Mouse (Mus musculus) intestine, embryonic 14.5 days (tissue): Measurements from ENCODE around the gene Gpr85. TPM values are rescaled to one million over a fixed set of nuclear protein-coding genes. Genes with fewer than 3 reads are reported as not detected.

ENCODE experiments used
- ATAC-seq: fragments of 200-750 bp; cut with Nextera tagmentation; replicated peaks from 2 replicates; pipeline ENCODE4 v1.8.0; 2017; ENCODE audit warnings: low read depth, moderate number of reproducible peaks, moderate TSS enrichment, moderate library complexity; ENCODE audit not compliant: low FRiP score, low TSS enrichment
- DNase-seq: peaks from one replicate; pipeline ENCODE4 v3.0.0-alpha.2; 2018; ENCODE audit warnings: low spot score
- H3K27ac ChIP-seq: fragments of 300-500 bp; sonication (generic); 2 replicates; pipeline ENCODE4 v1.5.1; 2014; ENCODE audit warnings: low read depth, mild to moderate bottlenecking, control low read depth
- H3K27me3 ChIP-seq: fragments of 300-500 bp; sonication (generic); replicated peaks from 2 replicates; pipeline ENCODE4 v1.6.1; 2014; ENCODE audit warnings: low read length, control low read depth; ENCODE audit not compliant: control insufficient read depth, insufficient read depth
- H3K36me3 ChIP-seq: fragments of 300-500 bp; sonication (generic); 2 replicates; pipeline ENCODE4 v1.6.1; 2014; ENCODE audit warnings: low read length, control low read depth; ENCODE audit not compliant: control insufficient read depth, insufficient read depth
- H3K4me1 ChIP-seq: fragments of 300-500 bp; sonication (generic); replicated peaks from 2 replicates; pipeline ENCODE4 v1.6.1; 2014; ENCODE audit warnings: low read length, control low read depth, mixed read lengths; ENCODE audit not compliant: control insufficient read depth, insufficient read depth
- H3K4me2 ChIP-seq: fragments of 300-500 bp; sonication (generic); 2 replicates; pipeline ENCODE4 v1.6.1; 2014; ENCODE audit warnings: low read length
- H3K4me3 ChIP-seq: fragments of 300-500 bp; sonication (generic); 2 replicates; pipeline ENCODE4 v1.5.1; 2014; ENCODE audit warnings: low read depth, low read length, control low read depth, mixed read lengths
- H3K9ac ChIP-seq: fragments of 300-500 bp; sonication (generic); 2 replicates; pipeline ENCODE4 v1.6.1; 2014; ENCODE audit warnings: mild to moderate bottlenecking, low read length
- H3K9me3 ChIP-seq: fragments of 300-500 bp; sonication (generic); 2 replicates; pipeline ENCODE4 v1.6.1; 2016; ENCODE audit warnings: low read length, control low read depth; ENCODE audit not compliant: control insufficient read depth
- WGBS: fragments of 180-500 bp; shearing (Covaris S2); extraction: QIAGEN DNeasy Blood & Tissue Kit; methylation state at CpG from one replicate; pipeline ENCODE4 v1.1.7; 2014; 5-methylcytosine and 5-hydroxymethylcytosine counted together
- polyA plus RNA-seq: library from polyadenylated mRNA; unstranded; fragments of >200 nt; fragmentation: Nextera tagmentation; extraction: Ambion mirVana; gene quantifications from 2 replicates; pipeline ENCODE4 v1.2.1, GENCODE M21; 2014

Gene Gpr85
- 6.6 and 7.3 TPM in 2 replicates for polyA plus RNA-seq

DNA sequence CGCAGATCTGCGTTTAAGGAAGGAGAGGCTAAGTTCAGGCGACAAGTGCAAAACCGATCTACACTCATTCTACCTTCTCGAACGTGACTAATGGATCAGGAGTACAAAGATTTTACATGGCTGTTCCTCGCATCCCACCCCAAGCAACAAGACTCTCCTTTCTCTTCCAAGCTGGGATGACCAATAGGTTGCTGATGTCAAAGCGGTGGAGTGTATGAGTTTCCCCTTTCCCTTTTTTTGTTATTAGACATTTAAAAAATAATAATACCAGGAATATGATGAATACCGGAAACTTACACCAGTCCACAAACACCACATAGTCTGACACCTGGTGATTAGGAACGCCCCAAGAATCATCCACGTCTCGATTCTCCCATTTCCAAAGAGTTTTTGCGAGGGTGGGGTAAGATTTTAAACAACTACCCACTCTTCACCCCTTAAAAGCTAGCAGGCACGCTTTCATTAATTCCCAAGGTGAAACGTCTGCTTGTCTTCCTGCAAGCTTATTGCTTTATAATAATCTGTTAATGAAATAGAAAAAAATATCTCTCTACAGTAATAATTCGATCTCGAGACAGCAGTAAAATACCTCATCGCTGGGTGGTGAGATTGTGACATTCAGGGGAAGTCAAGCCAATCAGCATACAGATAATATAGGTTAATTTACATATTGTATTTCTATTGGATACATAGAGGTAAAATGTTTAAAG, at the start of gene Gpr85:
Gpr85 (minus strand) TSS at position 598 of the 710 bp plus-strand sequence.
- ATAC-seq: no peak; the same call in 1 of the 2 replicates
- Histone ChIP-seq H3K36me3 (no peaks in the 10 kb centered on the region), H3K27ac (peak within 1 kb of the TSS; percentile 86)

DNA sequence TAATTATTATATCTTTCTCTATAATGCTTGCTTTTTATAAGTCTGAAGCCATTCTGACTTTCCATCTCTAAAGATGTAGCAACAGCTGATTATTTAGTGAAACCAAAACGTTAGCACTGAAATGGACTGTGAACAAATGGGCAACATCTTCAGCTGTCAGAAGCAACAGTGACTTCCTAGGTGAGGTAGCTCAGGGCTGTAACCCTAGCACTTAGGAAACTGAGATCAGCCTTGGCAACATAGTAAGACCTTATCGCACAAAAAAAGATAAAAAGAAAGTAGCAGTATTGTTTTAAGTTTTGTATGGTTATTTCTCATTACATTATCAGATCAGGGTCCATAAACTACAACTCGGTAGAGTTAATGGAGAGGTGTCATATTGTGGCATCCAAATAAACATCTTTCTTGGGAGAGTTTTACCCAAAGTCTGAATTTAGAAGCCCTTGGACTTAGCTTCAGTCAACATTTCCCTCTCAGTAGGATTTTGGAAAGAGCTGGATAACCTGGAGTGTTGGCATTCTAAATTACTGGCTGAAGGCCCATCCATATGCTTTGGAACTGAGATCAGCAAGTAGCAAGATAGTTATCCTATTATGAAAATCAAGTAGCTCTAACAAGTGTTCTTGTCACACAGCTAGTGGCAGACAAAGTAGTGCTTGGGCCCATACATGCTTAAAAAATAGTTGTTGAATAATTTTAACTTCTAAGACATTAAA, 45.3 kb upstream of the Gpr85 start:
- WGBS: 84% methylated on average over 3 of the region's 3 CpGs
- Histone ChIP-seq H3K4me3 (no peak overlapping the region), H3K4me2 (no peak overlapping the region), H3K9me3 (no peaks in the 10 kb centered on the region), H3K27me3 (no peaks in the 10 kb centered on the region), H3K4me1 (no peaks in the 10 kb centered on the region), H3K27ac (no peak overlapping the region), H3K9ac (no peak overlapping the region), H3K36me3 (no peaks in the 10 kb centered on the region)
- ATAC-seq (no peak), DNase-seq (no peak)

More for the DNA sequence above, at the start of gene Gpr85:
- H3K27me3 ChIP-seq: no peaks in the 10 kb centered on the region
- no peaks in the 10 kb centered on the region for H3K4me1 ChIP-seq
- H3K4me2 ChIP-seq: peak within 1 kb of the TSS; percentile 71
- H3K9me3 ChIP-seq: no peaks in the 10 kb centered on the region
- peak within 1 kb of the TSS; percentile 59 for H3K4me3 ChIP-seq
- H3K9ac ChIP-seq: peak within 1 kb of the TSS; percentile 82
- DNase-seq: peak; percentile 54
- WGBS: 45% methylated on average over 18 of the region's 18 CpGs

DNA sequence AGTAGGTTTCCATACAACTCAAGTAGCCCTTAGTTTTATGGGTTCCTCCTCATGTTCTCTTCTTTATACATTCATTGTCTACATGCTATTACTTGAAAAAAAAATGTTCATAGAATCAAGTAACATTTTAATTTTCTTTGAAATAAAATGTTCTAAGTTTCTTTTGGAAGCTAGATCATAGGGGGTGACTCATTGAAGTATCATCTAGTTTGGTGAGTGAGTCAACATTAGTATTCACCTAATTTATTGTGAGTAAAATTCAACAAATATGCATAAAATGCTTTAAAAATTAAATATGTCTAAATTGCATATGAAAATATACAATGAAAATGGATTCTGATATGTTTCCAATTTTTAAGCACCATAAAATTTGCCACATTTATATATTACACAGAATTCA, 43.2 kb upstream of the Gpr85 start:
- H3K27me3 ChIP-seq: no peaks in the 10 kb centered on the region
- no peak overlapping the region for H3K4me2 ChIP-seq
- no peak overlapping the region for H3K27ac ChIP-seq
- H3K9me3 ChIP-seq: no peaks in the 10 kb centered on the region
- DNase-seq (no peak), ATAC-seq (no peak)
- H3K36me3 ChIP-seq: no peaks in the 10 kb centered on the region
- H3K9ac ChIP-seq: no peak overlapping the region
- H3K4me1 ChIP-seq: no peaks in the 10 kb centered on the region
- no peak overlapping the region for H3K4me3 ChIP-seq

DNA sequence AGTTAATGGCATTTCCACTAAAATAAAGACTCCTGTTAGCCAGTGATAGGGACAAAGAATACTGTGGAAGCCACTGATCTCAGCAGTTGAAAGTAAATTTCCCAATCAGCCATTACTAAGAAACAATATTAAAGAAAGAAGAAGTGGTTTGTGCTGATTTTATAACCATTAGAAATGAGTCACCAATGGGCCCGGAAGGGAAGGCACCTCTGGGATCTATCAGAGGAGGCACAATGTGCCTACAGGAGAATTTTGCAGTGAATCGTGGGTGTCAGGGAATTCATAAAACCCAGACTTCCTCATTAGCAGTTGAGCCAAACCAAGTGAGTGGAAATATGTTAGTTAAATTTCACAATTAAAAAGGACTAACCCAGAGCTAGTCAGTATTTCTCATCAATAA, 34.2 kb upstream of the Gpr85 start:
- ATAC-seq (no peak), DNase-seq (no peak)
- Histone ChIP-seq H3K9ac (no peak overlapping the region), H3K9me3 (no peaks in the 10 kb centered on the region), H3K36me3 (0 out of 2 replicates have a peak, but pooled peaks cover 3% of the 10 kb centered on the region), H3K4me1 (peaks cover 10% of the 10 kb centered on the region; the same call in 1 of the 2 replicates), H3K4me3 (no peak overlapping the region), H3K27ac (no peak overlapping the region), H3K4me2 (no peak overlapping the region), H3K27me3 (no peaks in the 10 kb centered on the region)
- WGBS: 82% methylated on average over 2 of the region's 2 CpGs

DNA sequence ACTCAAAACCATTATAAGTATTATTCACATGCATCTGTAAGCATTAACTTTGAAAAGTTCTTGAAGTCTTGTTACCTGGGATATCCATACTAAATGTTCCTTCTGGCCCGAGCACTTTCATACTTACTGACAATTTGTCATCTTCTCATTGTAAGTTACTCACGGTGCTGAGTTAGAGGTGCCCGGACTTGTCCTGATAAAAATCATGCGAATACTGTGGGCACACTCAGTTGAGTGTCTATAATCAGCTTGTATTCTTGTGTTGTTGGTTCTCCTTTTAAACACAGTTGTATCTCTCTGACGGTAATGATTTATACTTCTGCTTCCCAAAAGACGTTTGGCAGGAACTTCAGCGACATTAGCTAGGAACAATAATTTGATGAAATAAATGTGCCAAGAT, 32.3 kb upstream of the Gpr85 start:
- Histone ChIP-seq H3K9ac (no peak overlapping the region), H3K4me3 (peak overlapping the region; percentile 61)

DNA sequence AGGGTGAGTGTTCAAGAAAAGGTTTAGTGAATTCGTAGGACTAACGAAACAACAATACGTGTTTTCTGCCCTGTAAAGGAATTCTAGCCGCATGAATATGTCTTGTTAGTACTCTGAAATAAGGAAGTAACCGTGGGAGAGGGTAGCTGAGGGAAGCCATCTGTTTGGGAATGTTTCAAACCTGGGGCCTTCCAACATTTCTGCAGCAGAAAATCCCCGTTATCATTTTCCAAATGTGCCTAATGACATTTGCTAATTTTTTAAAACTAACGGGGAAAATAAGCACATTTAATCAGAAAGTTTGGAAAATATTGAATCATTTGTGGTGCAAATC, 31.9 kb upstream of the Gpr85 start:
- H3K4me3 ChIP-seq: peak overlapping the region; percentile 61
- no peaks in the 10 kb centered on the region for H3K9me3 ChIP-seq
- ATAC-seq (peak; percentile 66), DNase-seq (no peak)
- H3K27ac ChIP-seq: peak overlapping the region; percentile 83
- peaks cover 10% of the 10 kb centered on the region; the same call in 1 of the 2 replicates for H3K4me1 ChIP-seq
- H3K36me3 ChIP-seq: peaks cover 10% of the 10 kb centered on the region
- H3K4me2 ChIP-seq: peak overlapping the region; percentile 56
- WGBS: 1% methylated on average over 7 of the region's 7 CpGs
- peak overlapping the region; percentile 65 for H3K9ac ChIP-seq
- H3K27me3 ChIP-seq: no peaks in the 10 kb centered on the region

More for the DNA sequence above, 32.3 kb upstream of the Gpr85 start:
- Histone ChIP-seq H3K4me2 (peak overlapping the region; percentile 56), H3K27ac (no peak overlapping the region), H3K9me3 (no peaks in the 10 kb centered on the region), H3K4me1 (peaks cover 10% of the 10 kb centered on the region; the same call in 1 of the 2 replicates), H3K27me3 (no peaks in the 10 kb centered on the region), H3K36me3 (peaks cover 10% of the 10 kb centered on the region)
- no peak for ATAC-seq
- no peak for DNase-seq
- 58% methylated on average over 7 of the region's 7 CpGs for WGBS

DNA sequence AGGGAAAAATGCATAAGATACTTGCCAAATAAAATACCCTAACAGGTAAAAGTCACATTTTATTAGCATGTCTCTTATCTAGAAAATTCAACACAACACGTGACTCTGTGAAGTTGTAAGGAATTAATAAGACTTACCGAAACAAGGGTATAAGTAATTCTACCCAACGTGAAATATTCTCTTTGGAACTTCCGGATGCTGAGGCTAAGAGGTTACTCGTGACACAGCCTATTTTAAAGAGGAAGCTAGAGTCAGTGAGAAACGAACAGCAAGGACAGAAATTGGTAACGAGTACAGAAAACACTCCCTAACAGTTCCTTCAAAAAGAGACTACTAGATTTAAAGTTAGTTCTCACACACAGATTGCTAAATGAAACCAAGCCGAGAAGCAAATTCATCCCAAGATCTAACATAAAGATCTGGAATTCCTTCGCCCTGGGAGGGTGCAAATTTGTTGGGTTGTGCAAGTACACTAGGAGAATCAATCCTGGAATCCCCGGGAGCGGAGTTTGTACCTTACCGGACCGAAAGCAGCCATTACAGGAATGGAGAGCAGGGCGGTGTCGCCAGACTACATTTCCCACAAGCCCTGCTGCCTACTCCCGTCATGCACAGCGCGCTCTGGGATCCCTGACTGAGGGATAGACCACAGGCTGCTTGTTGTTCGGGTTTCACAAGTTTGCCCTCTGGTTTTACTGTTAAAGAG, 31.3 kb upstream of the Gpr85 start, which contains the start of gene 2610001J05Rik:
2610001J05Rik (minus strand) TSS at position 600 of the 706 bp plus-strand sequence.
- WGBS: under 1% methylated on average over 19 of the region's 19 CpGs
- H3K9me3 ChIP-seq: no peaks in the 10 kb centered on the region
- H3K4me3 ChIP-seq: peak within 1 kb of the TSS; percentile 61
- H3K4me2 ChIP-seq: peak within 1 kb of the TSS; percentile 56
- peaks cover 10% of the 10 kb centered on the region; the same call in 1 of the 2 replicates for H3K4me1 ChIP-seq
- peak; percentile 91 for DNase-seq
- peak within 1 kb of the TSS; percentile 65 for H3K9ac ChIP-seq
- H3K27ac ChIP-seq: peak within 1 kb of the TSS; percentile 83
- ATAC-seq: peak; percentile 99
- H3K36me3 ChIP-seq: peaks cover 10% of the 10 kb centered on the region
- H3K27me3 ChIP-seq: no peaks in the 10 kb centered on the region

DNA sequence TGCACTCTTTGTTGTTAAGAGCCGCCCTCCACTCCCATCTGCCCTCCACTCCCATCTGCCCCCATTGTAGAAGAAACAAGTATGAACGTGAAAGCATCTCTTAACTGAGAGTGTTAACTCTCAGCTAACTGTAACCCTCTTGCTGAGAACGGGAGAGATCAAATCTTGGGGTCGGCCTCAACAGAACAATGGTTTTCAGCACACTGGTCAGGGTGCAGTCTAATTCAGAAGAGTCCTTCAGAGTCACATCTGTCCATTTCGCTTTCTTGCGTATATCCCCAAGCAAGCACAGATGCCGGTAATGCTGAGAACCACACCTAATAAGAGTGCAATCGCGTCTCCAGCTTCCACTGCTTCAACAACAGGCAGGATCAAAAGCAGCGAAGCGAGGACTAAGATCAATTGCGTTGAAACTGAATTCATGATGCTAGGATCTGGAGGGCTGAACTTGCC, 30.6 kb upstream of the Gpr85 start:
- Histone ChIP-seq H3K36me3 (peaks cover 10% of the 10 kb centered on the region), H3K9ac (peak overlapping the region; percentile 65), H3K9me3 (no peaks in the 10 kb centered on the region), H3K4me1 (peaks cover 10% of the 10 kb centered on the region; the same call in 1 of the 2 replicates), H3K4me2 (peak overlapping the region; percentile 56), H3K4me3 (peak overlapping the region; percentile 61), H3K27me3 (no peaks in the 10 kb centered on the region), H3K27ac (no peak overlapping the region)
- WGBS: 40% methylated on average over 12 of the region's 12 CpGs
- ATAC-seq: 0 out of 2 replicates have a peak, but pooled peaks have one; percentile 4
- DNase-seq: peak; percentile 68
